Mouse (Mus musculus): ENCODE data around the gene Gm572. TPM values are rescaled to one million over a fixed set of nuclear protein-coding genes. Genes with fewer than 3 reads are reported as not detected.

Gene Gm572
- total and polyA plus RNA-seq, 3 experiments, result not detected

- H3K4me3 ChIP-seq (ENCODE audit: control insufficient read depth in 1 of 2, insufficient read depth in 1 of 2, low read depth in 2 of 2, low read length in 2 of 2), result no peak overlapping the region
- no peak overlapping the region for H3K27ac ChIP-seq (ENCODE audit: control insufficient read depth, low read depth, low read length)
- no peak for DNase-seq (ENCODE audit: low read depth, low spot score)
- no peak overlapping the region for H3K9ac ChIP-seq (ENCODE audit: control insufficient read depth, low read depth, low read length, poor library complexity, severe bottlenecking)
- no peaks in the 10 kb centered on the region for H3K36me3 ChIP-seq (ENCODE audit: control insufficient read depth in 1 of 2, insufficient read depth in 2 of 2, low read length in 2 of 2)
- H3K27me3 ChIP-seq (ENCODE audit: control insufficient read depth in 1 of 2, insufficient read depth in 2 of 2, low read length in 2 of 2), result no peaks in the 10 kb centered on the region
- H3K9me3 ChIP-seq (replicated peaks; ENCODE audit: insufficient read depth, low read length), result no peaks in the 10 kb centered on the region
- TF ChIP-seq ZKSCAN1 (IDR thresholded peaks at IDR 0.05; ENCODE audit: low read depth, low read length), result no peak
- TF ChIP-seq ELF1 (IDR thresholded peaks at IDR 0.05; ENCODE audit: low read depth, low read length), result no peak
- TF ChIP-seq ZC3H11A (IDR thresholded peaks at IDR 0.05; ENCODE audit: low read depth, low read length), result no peak
- no peak for TF ChIP-seq CTCF (IDR thresholded peaks at IDR 0.05 in 2 of 3, conservative IDR thresholded peaks at IDR 0.05 in 1 of 3; ENCODE audit: control insufficient read depth in 1 of 3, insufficient read depth in 1 of 3, low read depth in 2 of 3, low read length in 3 of 3, poor library complexity in 1 of 3, severe bottlenecking in 1 of 3)
- no peak for TF ChIP-seq SMC3 (IDR thresholded peaks at IDR 0.05; ENCODE audit: low read depth, low read length)
- no peak for TF ChIP-seq ZNF384 (IDR thresholded peaks at IDR 0.05; ENCODE audit: low read depth, low read length)
- no peak for TF ChIP-seq POLR2AphosphoS2 (IDR thresholded peaks at IDR 0.05; ENCODE audit: low read length)
- no peak for TF ChIP-seq TBP (IDR thresholded peaks at IDR 0.05; ENCODE audit: low read depth, low read length)
- no peak for TF ChIP-seq RCOR1 (IDR thresholded peaks at IDR 0.05; ENCODE audit: low read depth, low read length)
- no peak for TF ChIP-seq MYC (IDR thresholded peaks at IDR 0.05; ENCODE audit: low read depth, low read length)
- no peak for TF ChIP-seq NRF1 (IDR thresholded peaks at IDR 0.05; ENCODE audit: insufficient read depth, low read depth, low read length, poor library complexity, severe bottlenecking)
- TF ChIP-seq EP300 (IDR thresholded peaks at IDR 0.05; ENCODE audit: low read depth in 1 of 2, low read length in 2 of 2), result no peak
- TF ChIP-seq GABPA (IDR thresholded peaks at IDR 0.05; ENCODE audit: low read depth, low read length), result no peak
- TF ChIP-seq CHD2 (IDR thresholded peaks at IDR 0.05; ENCODE audit: low read length), result no peak
- TF ChIP-seq MAX (IDR thresholded peaks at IDR 0.05; ENCODE audit: low read length), result no peak
- no peak for TF ChIP-seq USF1 (IDR thresholded peaks at IDR 0.05; ENCODE audit: low read depth, low read length)
- TF ChIP-seq MYB (IDR thresholded peaks at IDR 0.05; ENCODE audit: low read depth, low read length), result no peak
- peaks cover 4 to 10% of the 10 kb centered on the region in 2 experiments; a peak in 3 of 4 replicates for H3K4me1 ChIP-seq (ENCODE audit: control insufficient read depth in 1 of 2, insufficient read depth in 2 of 2, low read length in 2 of 2)
- no peaks in the 10 kb centered on the region for H3K79me2 ChIP-seq (ENCODE audit: control insufficient read depth, insufficient read depth, low read length, poor library complexity)
These were observed 45.0 kb downstream of the Gm572 start for GRCm38 (mm10) chr4:148688091-148688490.

- no peaks in the 10 kb centered on the region for H3K9me3 ChIP-seq (replicated peaks; ENCODE audit: insufficient read depth, low read length)
- TF ChIP-seq MAX (IDR thresholded peaks at IDR 0.05; ENCODE audit: low read length) (no peak), MAFK (IDR thresholded peaks at IDR 0.05; ENCODE audit: borderline replicate concordance, low read depth, low read length) (no peak), JUND (IDR thresholded peaks at IDR 0.05; ENCODE audit: low read depth, low read length) (no peak), TCF12 (IDR thresholded peaks at IDR 0.05; ENCODE audit: low read depth, low read length) (no peak)
- no peaks in the 10 kb centered on the region; a peak in 1 of 4 replicates for H3K27me3 ChIP-seq (ENCODE audit: control insufficient read depth in 1 of 2, insufficient read depth in 2 of 2, low read length in 2 of 2)
These were observed 48.1 kb downstream of the Gm572 start for GRCm38 (mm10) chr4:148691185-148691584.

More at GRCm38 (mm10) chr4:148691185-148691584, 48.1 kb downstream of the Gm572 start:
- DNase-seq (ENCODE audit: low read depth, low spot score), result no peak
- H3K79me2 ChIP-seq (ENCODE audit: control insufficient read depth, insufficient read depth, low read length, poor library complexity), result no peaks in the 10 kb centered on the region
- H3K9ac ChIP-seq (ENCODE audit: control insufficient read depth, low read depth, low read length, poor library complexity, severe bottlenecking), result no peak overlapping the region
- H3K27ac ChIP-seq (ENCODE audit: control insufficient read depth, low read depth, low read length), result no peak overlapping the region
- peaks cover 0 to 5% of the 10 kb centered on the region in 2 experiments; a peak in 2 of 4 replicates for H3K36me3 ChIP-seq (ENCODE audit: control insufficient read depth in 1 of 2, insufficient read depth in 2 of 2, low read length in 2 of 2)
- H3K4me3 ChIP-seq (ENCODE audit: control insufficient read depth in 1 of 2, insufficient read depth in 1 of 2, low read depth in 2 of 2, low read length in 2 of 2), result no peak overlapping the region
- peaks cover 4 to 10% of the 10 kb centered on the region in 2 experiments for H3K4me1 ChIP-seq (ENCODE audit: control insufficient read depth in 1 of 2, insufficient read depth in 2 of 2, low read length in 2 of 2)

Measured in MEL (cell line).